Mouse (Mus musculus): ENCODE results near the gene Rem2. TPM values are rescaled to one million over a fixed set of nuclear protein-coding genes. Genes with fewer than 3 reads are reported as not detected.

Rem2 gene
- total and polyA plus RNA-seq, 2 experiments: 0.10 TPM; not detected in 1

DNA sequence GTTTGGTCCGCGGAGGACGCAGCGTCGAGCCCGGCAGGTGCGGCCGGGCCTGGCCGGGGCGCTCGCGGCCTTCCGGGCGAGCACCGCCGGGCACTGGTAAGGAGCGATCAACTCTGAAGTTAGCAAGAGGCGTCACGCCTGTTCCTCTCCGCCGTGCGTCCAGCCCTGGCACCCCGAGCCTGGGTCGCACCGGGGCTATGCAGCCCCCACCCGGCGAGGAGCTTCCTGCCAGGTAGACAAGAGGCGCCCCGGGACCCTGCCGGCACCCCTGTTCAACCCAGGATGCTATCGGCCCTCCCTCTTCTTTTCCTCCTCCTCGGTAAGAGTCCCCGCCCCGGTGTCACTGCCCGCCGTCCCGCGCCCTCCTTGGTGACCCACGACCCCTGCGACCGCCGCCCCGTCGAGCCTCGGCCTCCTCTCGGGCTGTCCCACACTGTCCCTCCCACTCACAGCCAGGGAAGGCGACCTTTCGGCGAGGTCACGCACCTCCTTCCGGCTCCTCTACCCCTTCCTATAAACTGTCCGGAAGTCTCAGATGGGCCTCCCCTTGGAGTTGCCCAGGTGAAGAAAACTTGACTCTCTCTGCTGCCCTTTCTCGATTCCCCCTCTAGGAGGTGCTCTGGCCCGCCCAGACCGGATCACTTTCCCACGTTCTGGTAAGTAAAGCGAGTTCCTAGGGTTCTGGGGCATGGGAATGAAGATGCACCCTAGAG is 11.5 kb upstream of the Rem2 start:
- TF ChIP-seq CTCF (IDR thresholded peaks at IDR 0.05; ENCODE audit: low read depth, low read length) (peak; percentile 76), POLR2A (IDR thresholded peaks at IDR 0.05; ENCODE audit: extremely low read depth, insufficient read depth, low read length) (no peak)

DNA sequence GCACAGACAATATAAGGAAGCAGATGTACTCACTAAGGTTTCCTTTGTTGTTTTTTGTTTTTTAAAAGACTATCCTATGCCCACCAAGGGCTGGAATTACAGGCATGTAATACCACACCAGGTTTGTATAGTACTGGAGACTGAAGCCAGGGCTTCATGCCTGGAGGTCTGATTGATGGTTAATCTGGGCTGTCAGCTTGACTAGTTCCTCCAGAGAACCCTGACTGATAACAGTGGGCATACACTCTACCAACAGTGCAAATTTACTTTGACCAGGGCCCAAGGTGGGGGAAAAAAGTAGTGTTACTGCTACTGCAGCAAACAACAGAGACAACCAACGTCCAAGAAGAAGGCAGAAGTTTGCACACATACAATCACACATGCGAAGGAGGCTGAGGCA is 4.4 kb upstream of the Rem2 start:
- no peak for TF ChIP-seq POLR2A (IDR thresholded peaks at IDR 0.05; ENCODE audit: extremely low read depth, insufficient read depth, low read length)
- TF ChIP-seq CTCF (IDR thresholded peaks at IDR 0.05; ENCODE audit: low read depth, low read length): no peak
- no peaks in the 10 kb centered on the region for H3K27me3 ChIP-seq (ENCODE audit: control insufficient read depth, insufficient read depth, low read length)
- 93% methylated on average over 2 of the region's 2 CpGs for WGBS
- H3K27ac ChIP-seq (replicated peaks; ENCODE audit: insufficient read depth, low read depth, low read length): no peak overlapping the region
- peaks cover 13% of the 10 kb centered on the region; the same call in 1 of the 2 replicates for H3K36me3 ChIP-seq (ENCODE audit: control insufficient read depth, insufficient read depth, low read length)
- no peak for DNase-seq (ENCODE audit: extremely low read depth, low read depth, low spot score)
- H3K4me3 ChIP-seq (ENCODE audit: insufficient read depth, low read depth, low read length): no peak overlapping the region
- no peaks in the 10 kb centered on the region; the same call in 1 of the 2 replicates for H3K4me1 ChIP-seq (ENCODE audit: control insufficient read depth, insufficient read depth, low read length)
- no peak overlapping the region for H3K9ac ChIP-seq (ENCODE audit: low read depth, low read length)
- no peaks in the 10 kb centered on the region for H3K79me2 ChIP-seq (ENCODE audit: control insufficient read depth, insufficient read depth, low read length)

More for the DNA sequence above, 11.5 kb upstream of the Rem2 start:
- Histone ChIP-seq H3K27ac (replicated peaks; ENCODE audit: insufficient read depth, low read depth, low read length) (peak overlapping the region; percentile 73), H3K36me3 (ENCODE audit: control insufficient read depth, insufficient read depth, low read length) (peaks cover 13% of the 10 kb centered on the region; the same call in 1 of the 2 replicates), H3K9ac (ENCODE audit: low read depth, low read length) (peak overlapping the region; percentile 94), H3K27me3 (ENCODE audit: control insufficient read depth, insufficient read depth, low read length) (no peaks in the 10 kb centered on the region), H3K79me2 (ENCODE audit: control insufficient read depth, insufficient read depth, low read length) (no peaks in the 10 kb centered on the region), H3K4me3 (ENCODE audit: insufficient read depth, low read depth, low read length) (peak overlapping the region; percentile 95), H3K4me1 (ENCODE audit: control insufficient read depth, insufficient read depth, low read length) (peaks cover 5% of the 10 kb centered on the region)
- peak; percentile 69 for DNase-seq (ENCODE audit: extremely low read depth, low read depth, low spot score)
- WGBS: 1% methylated on average over 57 of the region's 57 CpGs

DNA sequence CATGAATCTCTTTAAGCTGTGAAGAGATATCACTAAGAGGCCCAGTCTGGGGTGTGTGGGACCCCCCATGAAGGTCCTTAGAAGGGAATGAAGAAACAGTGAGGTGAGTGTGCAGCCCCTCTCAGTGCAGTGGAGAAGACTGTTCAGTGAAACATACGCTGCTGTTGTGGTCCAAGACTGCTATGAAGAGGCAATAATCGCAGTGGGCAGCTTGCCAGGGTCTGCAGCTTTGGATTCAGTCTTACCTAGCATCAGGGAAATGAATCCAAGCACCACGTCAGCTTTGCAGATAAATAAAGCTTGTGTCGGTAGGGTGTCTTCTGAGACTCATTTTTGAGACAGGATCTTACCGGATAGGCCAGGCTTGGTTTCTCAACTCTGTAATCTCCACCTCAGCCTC is 3.2 kb upstream of the Rem2 start:
- H3K27me3 ChIP-seq (ENCODE audit: control insufficient read depth, insufficient read depth, low read length): no peaks in the 10 kb centered on the region
- H3K4me1 ChIP-seq (ENCODE audit: control insufficient read depth, insufficient read depth, low read length): no peaks in the 10 kb centered on the region; the same call in 1 of the 2 replicates
- H3K4me3 ChIP-seq (ENCODE audit: insufficient read depth, low read depth, low read length): no peak overlapping the region
- no peak overlapping the region for H3K9ac ChIP-seq (ENCODE audit: low read depth, low read length)
- no peak for DNase-seq (ENCODE audit: extremely low read depth, low read depth, low spot score)
- TF ChIP-seq CTCF (IDR thresholded peaks at IDR 0.05; ENCODE audit: low read depth, low read length) (no peak), POLR2A (IDR thresholded peaks at IDR 0.05; ENCODE audit: extremely low read depth, insufficient read depth, low read length) (no peak)
- H3K36me3 ChIP-seq (ENCODE audit: control insufficient read depth, insufficient read depth, low read length): peaks cover 9% of the 10 kb centered on the region; the same call in 1 of the 2 replicates
- no peaks in the 10 kb centered on the region for H3K79me2 ChIP-seq (ENCODE audit: control insufficient read depth, insufficient read depth, low read length)
- 70% methylated on average over 5 of the region's 5 CpGs for WGBS
- no peak overlapping the region for H3K27ac ChIP-seq (replicated peaks; ENCODE audit: insufficient read depth, low read depth, low read length)

DNA sequence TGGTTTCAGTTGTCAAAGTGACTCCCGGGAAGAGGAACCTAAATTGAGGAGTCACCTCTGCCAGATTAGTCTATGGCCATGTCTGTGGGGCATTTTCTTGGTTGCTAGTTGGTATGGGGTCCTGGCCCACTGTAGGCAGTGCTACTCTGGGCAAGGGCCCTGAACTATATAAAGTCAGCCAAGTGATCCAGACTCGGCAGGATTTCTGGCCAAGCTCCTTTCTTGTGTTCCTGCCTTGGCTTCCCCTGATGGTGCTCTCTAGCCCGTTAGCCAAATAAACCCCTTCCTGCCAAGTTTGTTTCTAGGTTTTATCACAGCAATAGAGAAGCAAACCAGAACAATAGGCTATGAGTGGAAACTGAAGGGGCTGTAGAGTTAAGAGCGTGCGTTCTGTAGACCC is 1.2 kb upstream of the Rem2 start:
- no peaks in the 10 kb centered on the region for H3K79me2 ChIP-seq (ENCODE audit: control insufficient read depth, insufficient read depth, low read length)
- H3K36me3 ChIP-seq (ENCODE audit: control insufficient read depth, insufficient read depth, low read length): no peaks in the 10 kb centered on the region
- WGBS: 81% methylated on average over 5 of the region's 5 CpGs
- DNase-seq (ENCODE audit: extremely low read depth, low read depth, low spot score): no peak
- no peak for TF ChIP-seq POLR2A (IDR thresholded peaks at IDR 0.05; ENCODE audit: extremely low read depth, insufficient read depth, low read length)
- no peak for TF ChIP-seq CTCF (IDR thresholded peaks at IDR 0.05; ENCODE audit: low read depth, low read length)
- no peak overlapping the region for H3K27ac ChIP-seq (replicated peaks; ENCODE audit: insufficient read depth, low read depth, low read length)
- H3K27me3 ChIP-seq (ENCODE audit: control insufficient read depth, insufficient read depth, low read length): peaks cover 7% of the 10 kb centered on the region
- no peaks in the 10 kb centered on the region; the same call in 1 of the 2 replicates for H3K4me1 ChIP-seq (ENCODE audit: control insufficient read depth, insufficient read depth, low read length)
- no peak overlapping the region for H3K9ac ChIP-seq (ENCODE audit: low read depth, low read length)
- no peak overlapping the region for H3K4me3 ChIP-seq (ENCODE audit: insufficient read depth, low read depth, low read length)

DNA sequence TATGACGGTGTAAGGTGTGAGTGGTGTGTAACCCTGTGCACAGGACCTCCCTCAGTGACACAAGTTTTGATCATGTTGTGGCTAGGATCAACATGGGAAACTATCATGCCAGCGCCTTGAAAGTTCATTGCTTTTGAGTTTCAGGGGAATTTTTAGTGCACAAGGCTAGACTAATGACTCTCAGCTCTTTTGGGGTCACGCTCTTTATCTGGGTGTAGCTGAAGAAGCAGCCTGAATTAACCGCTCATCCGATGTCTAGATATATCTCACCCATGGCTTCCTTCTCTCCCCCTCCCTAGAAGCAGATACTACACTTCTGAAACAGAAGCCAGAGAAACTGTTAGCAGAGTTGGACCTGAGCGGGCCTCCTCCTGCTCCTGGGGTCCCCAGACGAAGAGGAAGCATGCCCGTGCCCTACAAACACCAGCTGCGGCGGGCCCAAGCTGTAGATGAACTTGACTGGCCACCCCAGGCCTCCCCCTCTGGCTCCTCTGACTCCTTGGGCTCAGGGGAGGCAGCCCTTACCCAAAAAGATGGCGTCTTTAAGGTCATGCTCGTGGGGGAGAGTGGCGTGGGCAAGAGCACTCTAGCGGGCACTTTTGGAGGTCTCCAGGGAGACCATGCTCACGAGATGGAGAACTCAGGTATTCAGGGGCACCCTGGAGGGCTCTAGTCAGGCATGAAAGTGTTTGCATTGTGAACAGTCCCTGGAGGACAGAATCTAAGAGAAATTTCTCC is 1.4 kb downstream of the Rem2 start:
- H3K4me3 ChIP-seq (ENCODE audit: insufficient read depth, low read depth, low read length): no peak overlapping the region
- 92% methylated on average over 15 of the region's 15 CpGs for WGBS
- H3K27me3 ChIP-seq (ENCODE audit: control insufficient read depth, insufficient read depth, low read length): peaks cover 7% of the 10 kb centered on the region
- no peak overlapping the region for H3K27ac ChIP-seq (replicated peaks; ENCODE audit: insufficient read depth, low read depth, low read length)
- DNase-seq (ENCODE audit: extremely low read depth, low read depth, low spot score): no peak
- H3K9ac ChIP-seq (ENCODE audit: low read depth, low read length): no peak overlapping the region
- no peaks in the 10 kb centered on the region for H3K79me2 ChIP-seq (ENCODE audit: control insufficient read depth, insufficient read depth, low read length)
- TF ChIP-seq CTCF (IDR thresholded peaks at IDR 0.05; ENCODE audit: low read depth, low read length): no peak
- no peak for TF ChIP-seq POLR2A (IDR thresholded peaks at IDR 0.05; ENCODE audit: extremely low read depth, insufficient read depth, low read length)
- no peaks in the 10 kb centered on the region for H3K36me3 ChIP-seq (ENCODE audit: control insufficient read depth, insufficient read depth, low read length)
- no peaks in the 10 kb centered on the region; the same call in 1 of the 2 replicates for H3K4me1 ChIP-seq (ENCODE audit: control insufficient read depth, insufficient read depth, low read length)
